Mouse (Mus musculus): ENCODE data around the gene Otos.

GRCm38 (mm10) chr1:92632196-92632595 is 16.4 kb downstream of the Otos start:
- TF ChIP-seq CTCF (IDR thresholded peaks at IDR 0.05; ENCODE audit: low read depth, low read length) (no peak), TAL1 (conservative IDR thresholded peaks at IDR 0.05; ENCODE audit: low read depth, low read length) (no peak), GATA1 (IDR thresholded peaks at IDR 0.05; ENCODE audit: borderline replicate concordance, low read length) (no peak)
